Mouse (Mus musculus): Measurements from ENCODE around the gene Sfxn4.

GRCm38 (mm10) chr19:60873501-60873900 lies 12.2 kb upstream of the Sfxn4 start:
- TF ChIP-seq CTCF (IDR thresholded peaks at IDR 0.05; ENCODE audit: borderline replicate concordance, control insufficient read depth, extremely low read depth, insufficient read depth, low read length, poor library complexity): no peak
- TF ChIP-seq POLR2A (IDR thresholded peaks at IDR 0.05; ENCODE audit: control insufficient read depth, extremely low read depth, insufficient read depth, low read length, poor library complexity): no peak

Measured in thymus, adult 2 months (tissue).